Mouse (Mus musculus) limb, embryonic 14.5 days (tissue): Measurements from ENCODE around the gene Cdh1. TPM values are rescaled to one million over a fixed set of nuclear protein-coding genes. Genes with fewer than 3 reads are reported as not detected.

Experiments used
- ATAC-seq: fragments of 200-750 bp; cut with Nextera tagmentation; 2 replicates; pipeline ENCODE4 v1.8.0; 2017; ENCODE audit warnings: low read depth, moderate number of reproducible peaks, moderate TSS enrichment; ENCODE audit not compliant: low FRiP score
- DNase-seq: peaks from one replicate; pipeline ENCODE4 v3.0.0-alpha.2; 2015; ENCODE audit warnings: low spot score
- H3K27ac ChIP-seq: fragments of 300-500 bp; sonication (generic); replicated peaks from 2 replicates; pipeline ENCODE4 v1.5.1; 2014; ENCODE audit warnings: low read depth, mild to moderate bottlenecking, low read length, moderate library complexity, mixed read lengths
- H3K27me3 ChIP-seq: fragments of 300-500 bp; sonication (generic); 2 replicates; pipeline ENCODE4 v1.6.1; 2014; ENCODE audit warnings: low read length, mixed read lengths; ENCODE audit not compliant: control insufficient read depth, insufficient read depth
- H3K36me3 ChIP-seq: fragments of 300-500 bp; sonication (generic); 2 replicates; pipeline ENCODE4 v1.6.1; 2014; ENCODE audit warnings: mild to moderate bottlenecking, low read length, moderate library complexity, mixed read lengths; ENCODE audit not compliant: control insufficient read depth, insufficient read depth
- H3K4me1 ChIP-seq: fragments of 300-500 bp; sonication (generic); 2 replicates; pipeline ENCODE4 v1.6.1; 2014; ENCODE audit warnings: antibody characterized with exemption, low read length, mixed read lengths; ENCODE audit not compliant: control insufficient read depth, insufficient read depth
- H3K4me2 ChIP-seq: fragments of 300-500 bp; sonication (generic); replicated peaks from 2 replicates; pipeline ENCODE4 v1.6.1; 2014; ENCODE audit warnings: low read depth, mild to moderate bottlenecking, low read length, moderate library complexity; ENCODE audit not compliant: severe bottlenecking
- H3K4me3 ChIP-seq: fragments of 300-500 bp; sonication (generic); replicated peaks from 2 replicates; pipeline ENCODE4 v1.5.1; 2014; ENCODE audit warnings: low read length
- H3K9ac ChIP-seq: fragments of 300-500 bp; sonication (generic); 2 replicates; pipeline ENCODE4 v1.6.1; 2014; ENCODE audit warnings: mild to moderate bottlenecking, low read depth, low read length, moderate library complexity; ENCODE audit not compliant: severe bottlenecking
- H3K9me3 ChIP-seq: fragments of 300-500 bp; sonication (generic); 2 replicates; pipeline ENCODE4 v1.6.1; 2016; ENCODE audit warnings: low read length; ENCODE audit not compliant: control insufficient read depth
- POLR2A ChIP-seq: fragments of 200-500 bp; IDR thresholded peaks from 2 replicates; pipeline ENCODE4 v1.8.0; 2012; ENCODE audit warnings: inconsistent platforms, mild to moderate bottlenecking, moderate library complexity, borderline replicate concordance; ENCODE audit not compliant: insufficient read depth, insufficient read length; ENCODE audit errors: extremely low read depth
- WGBS: fragments of 180-500 bp; shearing (Covaris S2); extraction: QIAGEN DNeasy Blood & Tissue Kit; methylation state at CpG from one replicate; pipeline ENCODE4 v1.1.7; 2014; 5-methylcytosine and 5-hydroxymethylcytosine counted together
- polyA plus RNA-seq, 2 experiments: library from polyadenylated mRNA; depleted of rRNA in 1 of 2; stranded (reverse) in 1 of 2; unstranded in 1 of 2; fragments of >200 nt; fragmentation: Nextera tagmentation in 1 of 2; extraction: Ambion mirVana in 1 of 2; gene quantifications; 2 replicates each; pipeline versions ENCODE4 v1.2.1 to v1.2.3; 2012 to 2014

The Cdh1 gene
- polyA plus RNA-seq, 2 experiments, result 25.2 to 58.6 TPM

DNA sequence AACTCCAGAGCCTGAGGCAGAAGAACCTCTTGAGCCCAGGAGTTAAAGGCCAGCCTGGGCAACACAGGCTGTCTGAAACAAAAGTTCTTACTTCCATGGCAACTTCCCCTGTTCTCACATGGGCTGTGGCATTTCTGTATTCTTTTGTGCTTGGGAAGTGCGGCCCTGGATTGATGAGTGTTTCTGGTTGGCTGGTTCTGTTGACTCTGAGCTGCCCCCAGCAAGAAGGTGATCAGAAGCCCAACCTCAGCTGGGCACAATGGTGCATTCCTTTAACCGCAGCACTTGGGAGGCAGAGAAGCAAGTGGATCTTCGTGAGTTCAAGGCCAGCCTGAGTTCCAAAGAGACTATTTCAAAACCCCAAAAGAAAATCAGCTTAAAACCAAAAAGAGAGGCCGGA lies 34.3 kb downstream of the Cdh1 start:
- Histone ChIP-seq H3K4me2 (no peak overlapping the region), H3K27ac (no peak overlapping the region), H3K36me3 (no peaks in the 10 kb centered on the region), H3K4me1 (0 out of 2 replicates have a peak, but pooled peaks cover 3% of the 10 kb centered on the region), H3K9ac (no peak overlapping the region), H3K9me3 (no peaks in the 10 kb centered on the region), H3K4me3 (no peak overlapping the region), H3K27me3 (no peaks in the 10 kb centered on the region)
- ATAC-seq (no peak), DNase-seq (no peak)
- no peak for TF ChIP-seq POLR2A
- 87% methylated on average over 4 of the region's 4 CpGs for WGBS

DNA sequence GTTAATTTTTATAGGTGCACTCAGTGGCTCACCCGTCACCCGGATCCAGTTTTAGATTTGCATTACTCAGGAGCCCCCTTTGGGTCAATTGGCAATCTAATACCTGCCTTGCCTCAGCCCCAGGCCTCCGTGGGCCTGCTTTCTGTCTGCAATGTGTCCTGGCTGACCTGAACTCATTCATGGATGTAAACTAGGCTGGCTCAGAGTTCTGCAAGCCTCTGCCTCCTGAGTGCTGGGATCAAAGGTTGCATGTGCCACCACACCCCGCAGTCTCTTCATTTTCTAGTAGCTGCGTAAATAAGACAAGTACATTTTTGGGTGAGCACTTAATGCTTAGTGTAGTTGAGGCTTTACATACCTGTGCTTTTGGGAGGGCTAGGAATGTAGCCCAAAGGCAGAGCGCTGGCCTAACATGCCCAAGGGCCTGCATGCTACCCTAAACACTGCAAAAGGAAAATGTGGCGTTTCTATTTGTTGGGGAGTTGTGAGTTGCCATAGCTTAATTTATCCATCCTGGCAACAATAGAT lies 35.7 kb downstream of the Cdh1 start:
- Histone ChIP-seq H3K4me2 (no peak overlapping the region), H3K9ac (no peak overlapping the region), H3K36me3 (no peaks in the 10 kb centered on the region), H3K9me3 (no peaks in the 10 kb centered on the region), H3K27ac (no peak overlapping the region), H3K4me3 (no peak overlapping the region), H3K27me3 (no peaks in the 10 kb centered on the region), H3K4me1 (0 out of 2 replicates have a peak, but pooled peaks cover 3% of the 10 kb centered on the region)
- WGBS, result 64% methylated on average over 7 of the region's 7 CpGs
- TF ChIP-seq POLR2A, result no peak
- ATAC-seq (no peak), DNase-seq (no peak)

DNA sequence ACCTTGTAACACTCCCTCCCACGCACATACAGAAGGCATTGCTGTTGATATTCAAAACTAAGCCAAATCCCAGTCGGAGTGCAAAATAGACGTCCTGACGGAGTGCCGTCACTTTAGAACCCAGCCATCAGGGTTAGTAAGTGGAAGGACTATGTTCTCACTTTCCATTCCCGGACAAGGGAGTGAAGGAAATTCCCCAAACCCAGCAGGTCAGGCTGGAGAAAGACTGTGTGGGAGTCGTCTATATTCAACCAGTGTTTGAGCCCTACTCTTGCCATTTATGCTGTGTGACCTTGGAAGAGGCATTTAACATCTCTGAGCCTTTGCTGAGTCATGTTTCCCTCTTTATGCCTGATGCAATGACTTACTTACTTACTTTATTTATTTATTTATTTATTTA lies 37.1 kb downstream of the Cdh1 start:
- WGBS, result 85% methylated on average over 7 of the region's 7 CpGs
- Histone ChIP-seq H3K4me2 (no peak overlapping the region), H3K9ac (no peak overlapping the region), H3K9me3 (no peaks in the 10 kb centered on the region), H3K4me3 (no peak overlapping the region), H3K36me3 (no peaks in the 10 kb centered on the region), H3K4me1 (0 out of 2 replicates have a peak, but pooled peaks cover 2% of the 10 kb centered on the region), H3K27me3 (no peaks in the 10 kb centered on the region), H3K27ac (no peak overlapping the region)
- no peak for ATAC-seq
- TF ChIP-seq POLR2A, result no peak
- no peak for DNase-seq

DNA sequence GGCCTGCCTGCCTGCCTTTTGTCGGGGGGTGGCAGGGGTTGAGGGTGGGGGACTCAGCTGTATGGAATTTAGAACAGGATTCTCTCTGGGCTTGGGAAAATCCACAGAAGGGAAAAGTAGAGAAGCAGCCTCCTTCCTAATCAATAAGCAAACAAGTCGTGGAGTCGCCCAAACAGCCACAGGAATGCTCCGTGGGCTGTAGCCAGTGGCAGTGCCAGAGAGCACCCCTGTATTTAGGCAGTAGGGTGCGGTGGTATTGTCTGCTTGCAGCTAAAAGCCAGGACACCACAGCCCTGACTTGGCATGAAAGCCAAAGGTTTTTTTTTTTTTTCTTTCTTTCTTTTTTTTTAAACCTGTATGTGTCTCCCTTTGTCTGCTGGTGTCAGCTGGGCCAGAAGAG lies 37.8 kb downstream of the Cdh1 start:
- no peaks in the 10 kb centered on the region for H3K27me3 ChIP-seq
- WGBS, result 81% methylated on average over 5 of the region's 5 CpGs
- H3K4me3 ChIP-seq, result no peak overlapping the region
- DNase-seq, result no peak
- TF ChIP-seq POLR2A, result no peak
- no peak for ATAC-seq
- H3K9me3 ChIP-seq, result no peaks in the 10 kb centered on the region
- H3K9ac ChIP-seq, result no peak overlapping the region
- no peak overlapping the region for H3K4me2 ChIP-seq
- no peaks in the 10 kb centered on the region for H3K36me3 ChIP-seq
- H3K4me1 ChIP-seq, result no peaks in the 10 kb centered on the region
- H3K27ac ChIP-seq, result no peak overlapping the region

DNA sequence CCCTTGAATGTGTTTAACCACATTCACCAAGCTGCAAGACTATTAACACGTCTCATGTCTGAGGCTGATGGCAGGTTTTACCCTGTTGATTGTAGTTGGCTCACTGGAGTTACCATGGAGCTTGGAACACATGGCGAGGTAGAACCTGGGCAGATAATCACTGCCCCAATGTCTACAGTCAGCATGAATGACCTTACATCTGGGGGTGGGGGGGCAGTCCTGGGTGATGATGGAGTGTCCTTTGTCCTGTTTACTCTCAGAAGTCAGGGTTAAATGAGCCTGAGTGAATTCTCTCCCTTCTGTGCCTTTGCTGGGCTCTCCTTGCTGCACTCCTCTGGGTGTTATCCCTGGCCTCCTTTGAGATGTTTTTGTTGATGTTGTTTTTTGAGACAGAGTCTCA lies 39.0 kb downstream of the Cdh1 start:
- Histone ChIP-seq H3K9ac (no peak overlapping the region), H3K27me3 (no peaks in the 10 kb centered on the region), H3K9me3 (no peaks in the 10 kb centered on the region), H3K36me3 (no peaks in the 10 kb centered on the region), H3K27ac (no peak overlapping the region), H3K4me3 (no peak overlapping the region), H3K4me1 (no peaks in the 10 kb centered on the region), H3K4me2 (no peak overlapping the region)
- no peak for TF ChIP-seq POLR2A
- DNase-seq, result no peak
- WGBS, result 76% methylated on average over 2 of the region's 2 CpGs
- ATAC-seq, result no peak

DNA sequence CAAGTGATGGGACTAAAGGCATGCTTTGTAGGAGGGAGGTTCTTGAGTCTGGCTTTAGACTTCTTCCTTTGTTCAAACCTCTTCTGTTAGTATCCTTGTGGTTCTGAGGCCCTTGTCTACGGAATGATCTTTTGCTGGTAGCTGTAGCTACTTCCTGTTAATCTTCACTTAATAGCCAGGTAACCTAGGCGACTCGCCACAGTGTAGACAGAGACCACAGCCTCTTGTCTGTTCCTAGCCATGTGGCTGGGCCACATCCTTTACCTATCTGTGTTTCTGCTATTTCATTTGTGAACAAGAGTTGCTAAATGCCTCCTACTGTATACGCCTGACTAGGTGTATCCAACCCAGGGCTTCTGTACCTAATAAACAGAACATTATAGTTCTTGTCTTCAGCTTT lies 39.9 kb downstream of the Cdh1 start:
- WGBS, result 88% methylated on average over 4 of the region's 4 CpGs
- ATAC-seq, result no peak
- Histone ChIP-seq H3K4me3 (no peak overlapping the region), H3K9ac (no peak overlapping the region), H3K27me3 (no peaks in the 10 kb centered on the region), H3K36me3 (no peaks in the 10 kb centered on the region), H3K27ac (no peak overlapping the region), H3K4me2 (no peak overlapping the region), H3K9me3 (no peaks in the 10 kb centered on the region), H3K4me1 (no peaks in the 10 kb centered on the region)
- TF ChIP-seq POLR2A, result no peak
- DNase-seq, result no peak
